Mouse (Mus musculus) lung, postnatal 10 days (tissue): ENCODE data around the gene Cd6.
A peak's percentile ranks its signal among the peaks of the same experiment; 100 is the strongest.

Experiments
- DNase-seq: peaks from one replicate; pipeline ENCODE4 v3.0.0; 2021

The Cd6 gene

DNA sequence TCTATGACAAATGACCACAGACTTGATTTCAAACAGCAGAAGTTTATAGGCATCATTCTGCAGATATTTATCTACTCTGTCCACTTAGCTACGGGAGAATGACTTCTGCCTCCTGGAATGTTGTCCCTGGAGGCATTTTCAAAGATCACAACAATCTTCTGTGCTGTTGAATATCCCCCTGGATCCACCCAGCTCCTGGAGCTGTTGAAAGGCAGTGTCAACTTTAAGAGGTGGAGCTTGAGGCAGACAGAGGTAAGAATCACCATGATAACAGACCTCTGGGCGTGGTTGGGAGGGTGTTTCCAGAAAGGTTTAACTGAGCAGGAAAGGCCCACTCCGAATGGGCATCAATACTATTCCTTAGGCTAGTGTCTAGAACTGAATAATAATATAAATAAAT is 5.8 kb upstream of the Cd6 start:
- DNase-seq: no peak

DNA sequence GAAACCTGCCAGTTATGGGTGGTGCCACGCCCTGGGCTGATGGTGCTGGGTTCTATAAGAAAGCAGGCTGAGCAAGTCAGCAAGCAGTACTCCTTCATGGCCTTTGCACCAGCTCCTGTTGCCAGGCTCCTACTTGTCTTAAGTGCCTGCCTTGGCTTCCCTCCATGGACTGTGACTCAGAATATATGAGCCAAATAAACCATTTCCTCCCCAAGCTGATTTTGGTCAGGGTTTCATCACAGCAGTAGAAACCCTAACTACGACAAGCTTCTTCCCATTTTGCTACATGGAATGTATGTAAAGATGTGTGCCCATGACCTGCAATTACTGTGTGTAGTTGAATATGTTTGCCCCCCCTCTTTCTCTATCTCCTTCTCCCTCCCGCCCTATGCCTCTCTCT is 3.8 kb upstream of the Cd6 start:
- DNase-seq: no peak

DNA sequence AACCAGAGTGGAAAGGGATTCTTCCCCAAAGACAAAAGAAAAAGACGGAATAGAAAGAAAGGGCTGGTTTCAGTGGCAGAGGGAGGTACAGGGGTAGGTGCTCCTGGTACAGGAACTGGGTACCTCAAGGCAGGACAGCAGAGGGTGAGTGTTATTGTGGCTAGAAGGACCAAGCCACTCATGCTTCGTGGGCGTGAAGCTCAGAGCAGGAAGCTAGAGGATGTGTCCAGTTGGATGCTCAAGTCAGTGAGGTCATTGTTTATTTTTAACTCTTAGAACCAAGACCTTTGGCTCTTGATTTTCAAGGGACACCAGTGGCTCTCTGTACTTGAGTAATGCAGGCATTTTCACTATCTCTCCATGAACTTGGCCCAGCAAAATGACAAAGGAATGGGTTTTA is 2.2 kb upstream of the Cd6 start:
- DNase-seq: peak; percentile 18

DNA sequence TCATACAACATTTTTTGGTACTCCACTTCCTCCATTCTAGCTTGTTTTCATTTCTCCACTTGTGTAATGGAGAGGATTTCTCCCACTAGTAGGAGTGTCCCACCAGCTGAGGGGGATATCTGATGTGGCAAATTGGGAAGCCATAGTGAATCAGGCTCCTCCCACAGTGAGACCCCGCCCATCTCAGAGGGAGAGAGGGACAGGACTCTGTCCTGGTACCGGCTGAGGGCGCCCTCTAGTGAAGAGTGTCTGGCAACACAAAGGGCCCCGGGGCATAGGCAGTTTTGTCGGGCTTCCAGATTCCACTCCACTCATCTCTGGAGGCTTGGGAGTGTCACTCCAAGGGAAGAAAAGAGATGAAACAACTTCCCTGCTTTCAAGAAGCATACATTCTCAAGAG is 1.6 kb upstream of the Cd6 start:
- DNase-seq: peak; percentile 92

DNA sequence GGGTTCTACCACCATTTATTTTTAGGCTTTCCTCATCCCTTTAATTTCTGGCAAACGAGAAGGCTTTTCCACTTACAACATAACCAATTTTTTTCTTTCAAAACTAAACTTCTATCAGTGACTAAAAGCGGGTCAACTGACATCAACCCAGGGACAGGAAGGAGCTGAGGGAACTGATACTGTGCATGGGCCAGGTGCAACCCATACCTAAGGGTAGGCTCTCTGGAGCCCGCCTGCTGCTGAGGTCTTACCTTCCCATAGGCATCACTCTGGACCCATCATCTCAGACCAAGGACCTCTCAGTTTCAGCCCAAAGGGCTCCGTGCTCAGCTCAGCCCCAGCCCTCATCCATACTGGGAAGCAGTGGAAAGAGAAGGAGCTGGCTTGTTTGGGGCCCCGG is 1.5 kb downstream of the Cd6 start:
- no peak for DNase-seq

DNA sequence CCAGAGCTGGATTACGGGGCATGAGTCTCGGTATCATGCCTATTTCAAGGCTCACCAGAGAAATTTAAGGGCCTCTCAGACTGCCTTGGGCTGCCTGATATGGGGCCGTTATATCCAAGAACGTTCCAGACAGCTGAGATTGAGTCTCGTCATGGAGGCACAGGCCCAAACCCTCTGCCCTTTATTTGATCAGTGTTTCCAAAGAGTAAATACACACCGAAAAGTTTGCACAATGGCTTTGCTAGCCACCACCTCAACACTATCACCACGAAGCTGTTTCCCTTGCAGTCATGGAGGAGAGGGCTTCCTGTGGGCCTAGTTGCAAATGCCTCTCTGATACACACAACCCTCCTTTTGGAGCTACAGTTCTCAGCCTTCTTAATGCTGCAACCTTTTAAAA is 5.8 kb downstream of the Cd6 start:
- no peak for DNase-seq

DNA sequence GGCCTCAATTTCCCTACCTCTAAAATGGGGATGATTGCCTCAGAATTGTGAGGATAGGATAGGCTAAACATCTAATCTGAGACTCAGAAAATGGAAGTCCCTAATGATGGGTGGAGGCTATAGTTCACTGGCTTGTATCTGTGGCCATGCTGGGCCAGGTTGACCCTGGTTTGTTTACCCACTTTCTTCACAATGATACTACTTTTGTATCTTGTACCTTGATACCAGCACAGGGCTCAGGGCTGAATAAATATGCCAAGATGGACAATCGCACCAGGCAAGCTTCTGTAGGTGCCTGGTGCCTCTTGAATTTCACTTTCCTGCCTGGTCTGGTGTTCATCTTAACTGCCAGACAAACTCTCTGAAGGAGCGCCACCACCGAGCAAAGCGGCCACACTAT is 7.3 kb downstream of the Cd6 start:
- no peak for DNase-seq

DNA sequence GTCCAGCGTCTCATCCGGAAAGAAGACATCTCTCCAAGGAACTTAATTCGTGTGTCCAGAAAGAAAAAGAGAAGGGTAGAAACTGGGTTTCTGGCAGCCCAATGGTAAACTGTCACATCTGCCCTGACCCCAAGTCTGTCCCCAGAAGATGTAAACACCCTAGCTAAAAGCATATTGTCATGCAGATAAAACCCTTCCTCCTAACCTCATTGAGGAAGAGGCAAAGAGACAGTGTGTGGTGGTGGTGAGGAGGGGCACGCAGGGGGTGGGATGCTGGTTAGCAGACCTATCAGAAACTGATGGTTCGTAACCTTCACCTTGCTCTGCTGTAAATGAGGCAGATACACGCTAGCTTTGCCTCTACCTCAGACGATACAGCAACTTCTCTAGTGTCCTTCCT is 8.5 kb downstream of the Cd6 start:
- no peak for DNase-seq

DNA sequence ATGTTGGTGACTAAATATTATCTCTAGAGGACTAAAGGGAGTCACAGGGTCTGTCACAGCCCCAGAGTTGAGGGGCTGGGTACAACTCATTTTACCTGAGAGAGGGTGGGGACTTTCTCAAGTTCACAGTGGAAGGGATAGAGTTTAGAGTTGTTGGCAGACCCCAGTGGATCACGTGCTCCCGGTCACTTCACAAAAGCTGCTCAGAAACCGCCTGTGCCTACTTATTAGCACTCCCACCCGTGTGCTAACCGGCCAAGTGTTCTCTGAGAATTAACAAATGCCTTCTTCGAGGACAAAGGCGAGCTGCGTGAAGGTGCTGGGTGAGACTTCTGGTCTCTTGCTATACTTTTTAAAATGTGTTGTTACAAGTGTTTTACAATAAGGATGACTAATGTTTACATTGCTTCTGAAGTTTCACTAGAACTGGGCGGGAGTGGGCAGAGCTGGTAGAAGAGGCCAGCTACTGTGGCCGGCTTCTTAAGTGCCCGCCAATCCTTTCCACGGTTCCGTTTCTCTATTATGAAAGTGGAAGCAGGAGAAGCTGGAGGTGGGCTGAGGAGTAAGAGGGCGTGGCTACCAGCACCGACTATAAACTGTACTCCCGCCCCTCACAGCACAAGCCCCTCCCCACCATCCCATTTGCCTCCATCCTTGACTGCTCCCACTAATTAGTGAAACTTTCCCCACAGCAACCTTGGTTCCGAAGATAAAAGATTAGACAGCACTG is 11.5 kb downstream of the Cd6 start:
- peak; percentile 62 for DNase-seq

DNA sequence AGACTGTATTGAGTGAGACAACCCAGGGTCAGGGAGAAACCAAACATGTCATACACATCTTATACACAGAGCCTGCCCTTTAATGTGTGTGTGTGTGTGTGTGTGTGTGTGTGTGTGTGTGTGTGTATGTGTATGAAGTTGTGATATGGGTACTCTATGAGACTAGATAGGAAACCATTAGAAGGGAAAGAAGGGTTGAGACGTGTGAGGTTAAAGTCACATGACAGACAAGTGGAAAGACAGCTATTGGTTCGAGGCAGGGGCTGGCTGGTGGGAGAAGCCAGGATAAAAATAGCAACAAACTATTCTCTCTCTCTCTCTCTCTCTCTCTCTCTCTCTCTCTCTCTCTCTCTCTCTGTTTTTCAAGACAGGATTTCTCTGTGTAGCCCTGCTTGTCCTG is 13.4 kb downstream of the Cd6 start:
- DNase-seq: no peak

DNA sequence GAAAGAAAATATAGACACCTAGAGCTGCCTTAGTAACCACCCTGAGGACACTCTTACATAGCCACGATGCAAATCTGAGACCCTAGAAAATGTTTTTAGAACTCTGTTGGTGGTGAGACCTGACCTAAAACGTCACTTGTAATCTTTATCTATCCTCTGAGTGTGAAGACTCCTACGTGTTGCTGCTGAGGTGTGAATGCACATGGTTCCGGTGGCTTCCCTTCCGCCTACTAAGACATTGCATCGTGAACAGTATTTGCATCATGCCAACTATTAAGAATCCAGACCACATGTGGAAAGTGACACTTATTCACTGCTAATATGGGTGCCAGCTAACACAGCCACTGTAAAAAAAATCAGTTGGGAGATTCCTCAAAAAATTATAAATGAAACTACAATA is 14.0 kb downstream of the Cd6 start:
- no peak for DNase-seq

DNA sequence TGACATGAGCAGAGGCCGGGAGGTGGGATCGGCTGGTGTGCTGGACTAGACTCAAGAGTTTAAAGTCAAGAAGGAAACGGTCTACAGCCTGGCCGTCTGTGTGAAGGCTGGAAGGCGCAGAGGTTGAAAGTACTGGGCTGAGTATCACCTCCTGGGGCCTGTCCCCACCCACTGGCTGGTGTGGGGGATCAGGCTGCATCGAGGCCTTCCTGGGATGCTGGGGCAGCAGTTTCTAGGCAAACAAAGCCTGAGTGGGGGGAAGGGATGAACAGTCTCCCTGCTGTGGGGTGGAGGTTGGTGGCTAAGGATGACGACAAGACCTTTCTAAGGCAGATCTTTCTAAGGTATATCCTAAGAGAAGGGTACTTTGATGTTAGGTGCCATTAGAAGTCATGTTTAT is 16.0 kb downstream of the Cd6 start:
- no peak for DNase-seq

DNA sequence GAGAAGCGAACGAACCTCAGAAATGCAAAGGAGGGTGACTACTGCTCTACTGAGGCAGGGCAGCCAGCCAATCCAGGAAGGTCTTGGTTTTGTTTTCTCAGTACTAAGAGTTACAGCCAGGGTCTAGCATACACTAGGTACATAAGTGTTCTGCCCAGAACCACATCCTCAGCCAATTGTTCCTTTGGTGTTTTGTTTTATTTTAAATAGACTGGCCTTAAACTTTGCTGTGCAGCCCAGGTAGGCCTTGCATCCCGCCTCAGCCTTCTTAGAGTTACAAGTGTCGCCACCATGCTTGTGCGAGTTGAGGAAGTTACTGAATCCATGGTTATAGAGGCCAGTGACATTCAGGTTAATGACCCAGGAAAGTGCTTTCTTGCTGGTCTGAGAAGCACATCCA is 16.8 kb downstream of the Cd6 start:
- no peak for DNase-seq

DNA sequence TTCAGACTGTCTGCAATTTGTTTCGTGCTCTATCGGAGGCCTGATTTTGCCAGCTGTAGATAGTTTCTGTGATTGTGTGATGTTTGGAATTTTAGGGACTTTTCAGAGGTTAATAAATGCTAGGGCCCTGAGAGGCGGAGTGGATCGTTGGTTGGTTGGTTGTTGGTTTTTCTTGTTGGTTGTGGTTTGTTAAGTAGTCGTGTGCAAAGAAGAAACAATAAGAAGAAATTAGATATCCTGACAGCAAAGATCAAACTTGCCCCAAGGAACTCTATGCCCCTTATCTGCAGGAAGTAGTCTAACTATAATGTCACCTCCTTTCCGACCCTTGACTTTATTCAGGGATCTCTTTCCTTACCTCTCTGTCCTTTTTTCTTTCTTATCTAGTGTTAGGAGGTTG is 18.4 kb downstream of the Cd6 start:
- no peak for DNase-seq

DNA sequence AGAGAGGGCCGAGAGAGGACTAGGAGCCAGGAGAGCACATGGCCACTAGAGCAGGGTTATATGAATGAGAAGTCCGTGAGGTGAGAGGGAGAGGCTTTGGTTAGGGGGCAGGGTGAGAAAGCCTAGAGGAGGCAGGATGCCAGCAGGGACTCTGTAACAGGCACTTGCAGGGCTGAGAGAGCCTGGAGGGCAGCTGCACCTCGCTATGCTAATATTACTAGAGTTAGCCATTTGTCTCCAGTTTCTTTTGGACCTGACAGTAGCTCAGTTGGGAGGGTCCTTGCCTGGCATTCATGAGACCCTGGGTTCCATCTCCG is 19.7 kb downstream of the Cd6 start:
- DNase-seq: peak; percentile 43

DNA sequence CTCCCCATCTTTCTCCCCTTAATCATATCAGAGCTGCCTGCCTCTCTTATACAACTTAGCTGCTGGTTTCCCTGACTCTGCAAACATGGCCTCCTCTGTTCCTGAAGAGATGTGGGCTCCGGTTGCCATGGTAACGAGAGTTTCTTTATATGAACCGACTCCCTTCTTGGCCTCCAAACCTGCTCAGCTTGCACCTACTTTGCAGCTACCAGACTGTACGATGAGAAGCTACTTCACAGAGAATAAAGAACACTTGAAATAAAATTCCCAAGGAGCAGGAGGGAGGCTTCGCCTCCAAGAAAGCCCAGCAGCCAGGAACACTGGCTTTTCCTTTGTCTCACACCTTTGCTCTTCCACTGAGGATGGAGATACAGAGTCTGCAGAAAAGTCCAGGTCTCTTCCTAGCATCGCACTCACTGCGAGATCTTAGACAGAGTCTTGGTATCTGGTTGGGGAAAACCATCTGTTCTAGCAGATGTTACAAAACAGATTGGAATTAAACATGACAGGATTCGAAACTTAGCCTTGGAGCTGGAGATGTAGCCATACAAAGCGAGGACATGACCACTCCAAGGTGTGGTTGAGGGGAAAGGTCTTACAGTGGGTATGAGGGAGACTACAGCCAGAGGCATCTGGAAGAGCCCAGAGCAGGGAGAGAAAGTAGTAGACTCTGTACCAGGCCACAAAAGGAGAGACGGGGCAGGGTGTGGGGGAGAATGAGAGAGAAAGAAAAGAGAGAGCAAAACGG is 20.3 kb downstream of the Cd6 start:
- no peak for DNase-seq

DNA sequence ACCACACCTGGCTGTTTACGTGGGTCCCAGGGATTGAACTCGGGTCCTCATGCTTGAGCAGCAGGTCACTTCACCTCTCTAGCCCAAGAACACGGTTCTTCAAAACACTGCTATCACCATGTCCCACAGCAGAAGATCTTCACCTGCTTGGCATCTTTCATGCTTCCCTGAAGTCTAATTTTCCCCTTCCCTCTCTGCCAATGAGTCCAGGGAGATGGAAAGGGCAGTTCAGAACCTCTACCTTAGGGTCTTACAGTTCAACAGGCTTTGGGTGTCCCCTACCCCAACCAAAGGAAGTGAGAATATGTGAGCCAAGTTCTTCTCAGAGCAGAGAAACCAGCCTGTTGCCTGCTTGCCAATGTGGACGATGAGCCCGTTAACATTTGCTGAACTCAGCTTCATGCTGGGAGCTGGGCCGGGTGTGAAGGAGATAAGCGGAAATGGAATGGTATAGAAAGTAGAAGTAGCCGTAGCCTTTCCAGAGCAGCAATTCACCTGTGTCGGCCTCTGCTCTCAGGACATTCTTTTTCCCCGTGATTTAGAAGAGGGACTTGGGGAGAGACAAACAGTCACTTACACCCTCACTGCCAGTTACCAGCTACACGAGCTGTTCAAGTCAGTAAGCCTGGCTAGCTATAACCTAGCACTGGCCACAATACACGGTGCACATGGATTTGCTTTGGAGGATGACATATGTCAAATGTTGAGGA is 21.2 kb downstream of the Cd6 start:
- DNase-seq: no peak

DNA sequence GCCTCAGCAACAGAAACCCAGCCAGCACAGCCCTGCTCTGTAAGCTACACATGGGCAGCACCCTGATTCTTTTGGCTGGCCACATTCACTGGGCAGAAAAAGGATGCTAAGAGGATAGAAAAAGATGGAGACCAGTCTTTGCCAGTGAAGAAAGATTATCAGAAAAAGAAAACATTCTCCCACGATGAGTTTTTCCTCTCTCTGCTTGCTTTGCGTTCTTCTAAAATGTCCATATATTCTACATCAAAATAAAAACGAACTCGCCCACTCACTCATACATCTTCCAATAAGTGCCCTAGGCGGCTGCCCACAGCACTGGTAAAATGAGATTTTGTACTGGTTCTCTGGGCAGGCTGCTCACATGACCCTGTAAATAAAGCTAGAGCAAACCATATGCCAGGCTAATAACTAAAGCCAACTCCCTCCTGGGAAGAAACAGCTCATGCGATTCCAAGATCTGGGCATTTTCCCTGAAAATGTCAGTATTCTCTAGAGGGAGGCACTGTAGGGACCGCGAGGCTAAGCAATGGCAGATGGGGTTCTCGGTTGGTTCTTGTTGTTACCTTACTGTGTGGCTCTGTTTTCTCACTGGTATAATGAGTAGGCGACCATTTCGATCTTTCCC is 24.1 kb downstream of the Cd6 start:
- no peak for DNase-seq

DNA sequence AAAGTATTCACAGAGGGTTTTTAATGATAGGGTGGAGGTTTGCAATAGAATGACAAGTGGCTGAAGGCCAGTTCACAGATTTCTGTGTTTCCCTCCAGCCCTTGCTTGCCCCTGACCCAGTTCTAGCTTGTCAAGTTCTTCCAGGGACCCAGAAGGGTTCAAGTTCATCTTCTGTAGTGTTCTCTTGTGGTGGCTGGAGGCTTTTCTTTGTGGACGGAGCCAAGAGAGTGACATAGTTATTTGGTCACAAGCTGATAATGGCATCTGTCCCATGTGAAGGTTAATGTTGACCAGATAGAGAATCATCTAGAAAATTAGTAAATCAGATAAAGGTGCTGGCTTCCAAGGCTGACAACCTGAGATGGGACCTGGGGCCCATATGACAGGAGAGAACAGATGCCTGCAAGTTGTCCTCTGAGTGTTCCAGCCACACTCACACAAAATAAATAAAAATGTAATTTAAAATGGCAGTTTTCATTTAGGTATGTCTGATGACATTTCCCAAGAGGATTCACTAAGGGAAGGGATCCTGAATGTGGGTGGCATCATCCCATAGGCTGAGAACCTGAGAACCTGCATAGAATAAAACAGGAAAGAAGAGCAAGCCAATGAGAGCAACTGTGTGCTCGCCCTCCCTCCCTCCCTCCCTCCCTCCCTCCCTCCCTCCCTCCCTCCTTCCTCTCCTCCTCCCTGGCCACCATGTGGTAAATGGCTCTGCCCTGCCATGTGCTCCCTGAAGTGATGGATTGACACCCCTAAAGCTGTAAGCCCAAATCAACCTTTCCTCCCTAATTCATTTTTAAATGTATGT is 24.8 kb downstream of the Cd6 start:
- DNase-seq: no peak

DNA sequence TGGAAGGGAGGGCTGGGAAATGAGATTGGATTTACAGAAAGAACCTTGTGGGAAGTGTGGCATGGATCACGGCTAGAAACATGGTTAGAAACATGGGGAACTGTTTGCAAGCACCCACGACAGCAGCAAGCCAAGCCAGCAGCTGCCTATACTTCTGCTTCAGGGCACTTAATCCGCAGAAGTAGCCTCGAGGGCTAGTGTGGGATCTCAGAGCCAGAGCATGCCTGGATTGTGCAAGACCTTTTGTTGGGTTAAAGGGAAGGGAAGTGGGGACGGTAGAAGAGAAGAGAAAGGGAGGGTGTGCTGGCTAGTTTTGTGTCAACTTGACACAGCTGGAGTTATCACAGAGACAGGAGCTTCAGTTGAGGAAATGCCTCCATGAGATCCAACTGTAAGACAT is 26.1 kb downstream of the Cd6 start:
- DNase-seq: no peak

DNA sequence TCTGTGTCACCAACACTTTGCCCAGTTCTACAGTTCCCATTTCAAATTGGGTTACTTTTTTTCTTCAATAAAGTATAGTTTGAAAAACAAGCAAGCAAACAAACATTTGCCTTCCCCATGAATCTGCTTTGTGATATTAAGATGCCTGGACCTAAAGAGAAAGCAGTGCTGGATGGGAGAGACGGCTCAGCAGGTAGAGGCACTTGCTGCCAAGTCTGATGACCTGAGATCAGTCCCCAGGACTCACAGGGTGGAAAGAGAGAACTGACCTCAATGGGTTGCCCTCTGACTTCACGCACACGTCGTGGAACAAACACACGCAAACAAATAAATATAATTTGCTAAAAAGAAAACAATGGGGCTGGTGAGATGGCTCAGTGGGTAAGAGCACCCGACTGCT is 28.0 kb downstream of the Cd6 start:
- DNase-seq: no peak

DNA sequence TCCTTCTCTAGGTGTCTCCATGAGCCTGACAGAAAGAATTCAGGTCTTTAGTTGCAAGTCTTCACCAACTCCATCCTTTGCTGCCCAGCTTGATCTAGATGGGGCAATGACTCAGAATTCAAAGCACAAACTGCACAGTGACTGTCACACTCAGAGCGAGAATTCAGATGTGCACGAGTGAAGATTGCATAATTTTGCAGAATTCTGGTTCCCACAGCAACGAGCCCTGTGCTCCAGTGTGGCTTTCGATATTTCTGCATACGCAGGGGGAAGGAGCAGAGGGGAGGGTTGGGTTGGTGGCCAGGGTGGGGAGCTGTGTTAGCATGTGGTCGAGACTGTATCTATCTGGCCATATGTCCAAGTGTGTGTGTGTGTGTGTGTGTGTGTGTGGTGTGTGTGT is 28.8 kb downstream of the Cd6 start:
- no peak for DNase-seq

DNA sequence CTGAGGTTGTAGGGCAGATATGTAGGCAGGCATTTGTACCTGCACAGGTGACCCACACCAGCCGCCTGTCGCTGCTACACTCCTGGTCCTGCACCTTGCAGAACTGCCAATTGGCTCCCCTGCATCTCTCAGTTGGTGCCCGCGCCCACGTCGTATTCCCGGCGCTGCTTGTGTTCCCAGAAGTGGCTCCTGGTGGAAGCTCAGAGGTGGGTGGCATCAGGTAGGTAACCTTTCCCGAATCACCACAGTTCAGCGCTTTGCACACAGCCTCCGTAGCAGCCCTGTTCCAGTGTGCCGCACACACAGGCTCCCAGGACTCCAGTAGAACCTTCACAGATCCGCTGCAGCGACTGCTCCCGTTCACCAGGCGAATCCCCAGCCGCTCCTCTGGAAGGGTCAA is 30.7 kb downstream of the Cd6 start:
- no peak for DNase-seq
